Mouse (Mus musculus) erythroblast, embryonic 14.5 days (primary cell): Measurements from ENCODE around the gene Ap3b1. TPM values are rescaled to one million over a fixed set of nuclear protein-coding genes. Genes with fewer than 3 reads are reported as not detected.

Experiments used
- H3K27me3 ChIP-seq: 2 replicates; pipeline ENCODE4 v1.6.1; 2012; ENCODE audit warnings: inconsistent platforms; ENCODE audit not compliant: control insufficient read depth
- H3K36me3 ChIP-seq: 2 replicates; pipeline ENCODE4 v1.6.1; 2012; ENCODE audit warnings: mild to moderate bottlenecking, inconsistent platforms; ENCODE audit not compliant: control insufficient read depth
- H3K4me1 ChIP-seq: 2 replicates; pipeline ENCODE4 v1.6.1; 2012; ENCODE audit warnings: inconsistent platforms; ENCODE audit not compliant: control insufficient read depth
- H3K4me3 ChIP-seq: replicated peaks from 2 replicates; pipeline ENCODE3; 2012; ENCODE audit warnings: moderate library complexity, mild to moderate bottlenecking, inconsistent platforms
- H3K9me3 ChIP-seq: 2 replicates; pipeline ENCODE4 v1.6.1; 2012; ENCODE audit warnings: low read length, inconsistent platforms, mixed read lengths; ENCODE audit not compliant: control insufficient read depth
- GATA1 ChIP-seq: IDR thresholded peaks from 2 replicates; pipeline ENCODE4 v1.6.1; 2012; ENCODE audit warnings: low read length, inconsistent platforms, mixed read lengths
- TAL1 ChIP-seq: IDR thresholded peaks from 3 replicates; pipeline ENCODE4 v1.6.1; 2012; ENCODE audit warnings: low read length, inconsistent platforms, mixed read lengths
- polyA plus RNA-seq: library from polyadenylated mRNA; stranded (reverse); fragments of >175 nt; gene quantifications from 2 replicates; pipeline ENCODE4 v1.2.3, GENCODE M21; 2012

The Ap3b1 gene
- polyA plus RNA-seq, 1 experiment, result 0.87 TPM

GRCm38 (mm10) chr13:94577177-94577540 is 218.4 kb downstream of the Ap3b1 start:
- no peaks in the 10 kb centered on the region for H3K4me1 ChIP-seq
- no peaks in the 10 kb centered on the region for H3K9me3 ChIP-seq
- H3K4me3 ChIP-seq, result no peak overlapping the region
- H3K36me3 ChIP-seq, result no peaks in the 10 kb centered on the region
- TF ChIP-seq GATA1 (no peak), TAL1 (no peak)
- H3K27me3 ChIP-seq, result 0 out of 2 replicates have a peak, but pooled peaks cover 2% of the 10 kb centered on the region

- Histone ChIP-seq H3K36me3 (no peaks in the 10 kb centered on the region), H3K9me3 (peaks cover 2% of the 10 kb centered on the region; the same call in 1 of the 2 replicates), H3K4me1 (no peaks in the 10 kb centered on the region), H3K27me3 (peaks cover 59% of the 10 kb centered on the region), H3K4me3 (no peak overlapping the region)
- no peak for TF ChIP-seq GATA1
- TF ChIP-seq TAL1, result no peak
Observed at GRCm38 (mm10) chr13:94595289-94595688, 236.5 kb downstream of the Ap3b1 start.

GRCm38 (mm10) chr13:94595701-94596361 is 237.1 kb downstream of the Ap3b1 start:
- Histone ChIP-seq H3K27me3 (peaks cover 59% of the 10 kb centered on the region), H3K4me3 (no peak overlapping the region), H3K36me3 (no peaks in the 10 kb centered on the region), H3K4me1 (no peaks in the 10 kb centered on the region), H3K9me3 (peaks cover 2% of the 10 kb centered on the region; the same call in 1 of the 2 replicates)
- TF ChIP-seq GATA1 (no peak), TAL1 (no peak)

GRCm38 (mm10) chr13:94596386-94597033 is 237.8 kb downstream of the Ap3b1 start:
- no peak for TF ChIP-seq GATA1
- no peak for TF ChIP-seq TAL1
- Histone ChIP-seq H3K36me3 (no peaks in the 10 kb centered on the region), H3K4me1 (no peaks in the 10 kb centered on the region), H3K4me3 (no peak overlapping the region), H3K27me3 (peaks cover 61% of the 10 kb centered on the region), H3K9me3 (peaks cover 2% of the 10 kb centered on the region; the same call in 1 of the 2 replicates)

GRCm38 (mm10) chr13:94599718-94600117 is 241.0 kb downstream of the Ap3b1 start:
- no peaks in the 10 kb centered on the region for H3K4me1 ChIP-seq
- peaks cover 57% of the 10 kb centered on the region for H3K27me3 ChIP-seq
- H3K4me3 ChIP-seq, result no peak overlapping the region
- H3K9me3 ChIP-seq, result peaks cover 2% of the 10 kb centered on the region; the same call in 1 of the 2 replicates
- no peaks in the 10 kb centered on the region for H3K36me3 ChIP-seq
- TF ChIP-seq TAL1, result no peak
- TF ChIP-seq GATA1, result no peak

GRCm38 (mm10) chr13:94607035-94607860 is 248.5 kb downstream of the Ap3b1 start:
- Histone ChIP-seq H3K27me3 (peaks cover 21% of the 10 kb centered on the region), H3K4me1 (no peaks in the 10 kb centered on the region), H3K9me3 (no peaks in the 10 kb centered on the region), H3K4me3 (no peak overlapping the region), H3K36me3 (no peaks in the 10 kb centered on the region)
- TF ChIP-seq TAL1, result no peak
- no peak for TF ChIP-seq GATA1

- Histone ChIP-seq H3K4me3 (no peak overlapping the region), H3K36me3 (no peaks in the 10 kb centered on the region), H3K27me3 (peaks cover 21% of the 10 kb centered on the region), H3K4me1 (no peaks in the 10 kb centered on the region), H3K9me3 (no peaks in the 10 kb centered on the region)
- TF ChIP-seq TAL1 (no peak), GATA1 (no peak)
Observed at GRCm38 (mm10) chr13:94607861-94608223, 249.1 kb downstream of the Ap3b1 start.

- TF ChIP-seq TAL1 (no peak), GATA1 (no peak)
- H3K9me3 ChIP-seq, result no peaks in the 10 kb centered on the region
- H3K36me3 ChIP-seq, result no peaks in the 10 kb centered on the region
- no peaks in the 10 kb centered on the region for H3K4me1 ChIP-seq
- H3K4me3 ChIP-seq, result no peak overlapping the region
- H3K27me3 ChIP-seq, result peaks cover 17% of the 10 kb centered on the region
Observed at GRCm38 (mm10) chr13:94608420-94608831, 249.7 kb downstream of the Ap3b1 start.

GRCm38 (mm10) chr13:94608947-94609346 is 250.2 kb downstream of the Ap3b1 start:
- no peaks in the 10 kb centered on the region for H3K4me1 ChIP-seq
- TF ChIP-seq TAL1 (no peak), GATA1 (no peak)
- H3K36me3 ChIP-seq, result no peaks in the 10 kb centered on the region
- H3K9me3 ChIP-seq, result no peaks in the 10 kb centered on the region
- peaks cover 13% of the 10 kb centered on the region for H3K27me3 ChIP-seq
- H3K4me3 ChIP-seq, result no peak overlapping the region

Other genes with a start within 250 kb of the Ap3b1 start
- gene Scamp1, start 73.1 kb upstream of the Ap3b1 start, polyA plus RNA-seq, result 0.04 and 0.12 TPM in 2 replicates